Mouse (Mus musculus): ENCODE measurements at regions not wholly inside any gene's neighbourhood (a gene's known extent, or its start where the extent isn't known, plus 50 kb on each side); places are given as distances from the start of the nearest gene placed in this dataset.
A peak's percentile ranks its signal among the peaks of the same experiment; 100 is the strongest.

DNA sequence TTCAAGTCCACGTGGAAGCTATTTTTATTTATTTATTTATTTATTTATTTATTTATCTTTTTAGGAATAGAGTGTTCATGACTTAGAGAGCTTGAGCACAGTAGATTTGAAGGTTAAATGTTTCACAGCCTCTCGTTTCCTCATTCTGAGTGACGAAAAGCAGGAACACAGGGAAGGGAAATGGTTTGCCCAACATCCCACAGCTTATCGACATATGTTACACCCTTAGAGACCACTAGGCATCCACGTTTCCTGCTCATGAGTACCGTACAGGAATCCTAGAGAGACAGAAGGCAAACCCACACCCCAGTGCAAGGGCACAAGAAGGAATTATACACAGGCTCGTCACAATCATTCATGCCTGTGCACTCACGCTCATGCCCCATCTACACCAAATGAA is 122.5 kb upstream of the Thbs1 start:
- no peak for DNase-seq (ENCODE audit: low spot score in 2 of 2)
- intact Hi-C loops (cut with DNase I): no loop called here

DNA sequence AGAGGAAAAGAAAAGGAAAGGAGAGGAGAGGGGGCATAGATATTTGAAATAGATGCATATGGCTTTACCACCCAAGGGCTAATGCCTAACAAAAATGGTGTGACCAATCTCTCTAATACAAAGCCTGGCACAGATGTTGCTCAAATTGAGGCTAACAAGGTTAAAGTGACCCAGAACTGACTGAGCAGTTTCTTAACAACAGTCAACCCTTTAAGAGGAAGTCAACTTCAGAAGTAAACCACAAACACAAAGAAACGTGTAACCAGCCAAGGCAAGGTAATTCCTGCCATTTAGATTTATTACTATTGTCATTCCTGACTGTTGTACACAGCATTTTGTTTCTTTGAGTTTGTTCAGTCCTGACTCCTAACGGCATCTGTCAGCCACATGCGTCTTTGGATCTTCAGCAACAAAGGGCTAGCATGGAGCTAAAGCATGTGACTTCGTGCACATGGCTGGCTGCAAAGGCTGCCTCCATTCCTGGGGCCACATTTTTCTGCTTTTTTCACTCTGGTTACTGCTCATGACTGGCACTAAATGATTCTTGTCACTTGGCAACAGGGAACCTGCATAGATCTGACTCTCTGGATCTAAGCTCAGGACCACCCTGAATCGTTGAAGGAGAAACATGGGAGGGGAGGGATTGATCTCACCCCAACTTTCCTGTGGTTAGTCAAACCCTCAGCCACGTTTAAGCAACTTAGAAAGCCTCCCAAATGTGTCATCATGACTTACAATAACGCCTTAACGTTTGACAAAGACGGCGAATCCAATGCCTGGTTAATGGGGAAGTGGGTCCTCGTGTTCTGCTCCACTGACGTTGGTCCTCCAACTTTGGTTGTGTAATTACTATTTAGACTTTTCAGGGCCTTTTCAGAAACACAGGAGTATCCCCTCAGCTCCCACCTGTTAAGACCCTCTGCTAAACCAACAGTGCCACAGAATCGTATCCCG is 115.3 kb upstream of the Thbs1 start:
- intact Hi-C loops (cut with DNase I): no loop called here
- DNase-seq (ENCODE audit: low spot score in 2 of 2): no peak

DNA sequence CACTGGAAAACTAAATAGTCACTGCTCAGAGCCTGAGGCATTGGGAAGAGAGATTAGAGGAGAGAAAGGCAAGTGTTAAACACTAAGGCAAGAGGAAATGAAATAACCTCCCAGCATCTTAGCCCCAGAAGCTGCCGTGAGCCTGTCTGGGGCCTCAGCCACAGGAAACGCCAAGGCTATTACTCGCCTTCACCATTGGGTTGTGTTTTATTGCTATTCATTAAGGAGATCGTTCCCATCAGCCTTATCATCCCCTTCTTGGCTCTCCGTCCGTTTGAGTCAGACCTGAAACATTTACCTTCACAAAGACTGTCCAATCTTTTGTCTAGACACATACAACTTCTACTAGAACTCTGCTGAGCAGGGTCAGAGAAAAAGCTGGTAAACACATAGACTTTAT is 112.0 kb upstream of the Thbs1 start:
- intact Hi-C loops (cut with DNase I): no loop called here
- DNase-seq (ENCODE audit: low spot score in 2 of 2): no peak

DNA sequence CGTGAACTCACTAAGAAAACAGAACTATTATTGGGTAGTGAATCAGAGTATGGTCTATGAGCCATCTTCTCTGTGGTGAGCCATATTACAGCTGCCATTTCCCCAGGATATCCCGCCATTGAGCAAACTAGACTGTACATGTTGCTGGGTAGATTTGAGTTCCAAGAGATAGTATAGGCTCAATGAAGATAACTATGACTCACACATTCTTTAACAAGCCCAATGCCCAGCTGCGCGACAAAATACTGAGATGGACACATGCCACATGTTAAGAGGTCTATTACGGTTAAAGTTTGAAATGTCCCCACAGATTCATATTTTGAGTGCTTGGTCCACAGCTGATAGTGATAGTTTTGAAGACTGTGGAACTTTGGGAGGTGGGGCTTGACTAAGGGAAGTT is 107.5 kb upstream of the Thbs1 start:
- no peak for DNase-seq (ENCODE audit: low spot score in 2 of 2)
- intact Hi-C loops (cut with DNase I): no loop called here

DNA sequence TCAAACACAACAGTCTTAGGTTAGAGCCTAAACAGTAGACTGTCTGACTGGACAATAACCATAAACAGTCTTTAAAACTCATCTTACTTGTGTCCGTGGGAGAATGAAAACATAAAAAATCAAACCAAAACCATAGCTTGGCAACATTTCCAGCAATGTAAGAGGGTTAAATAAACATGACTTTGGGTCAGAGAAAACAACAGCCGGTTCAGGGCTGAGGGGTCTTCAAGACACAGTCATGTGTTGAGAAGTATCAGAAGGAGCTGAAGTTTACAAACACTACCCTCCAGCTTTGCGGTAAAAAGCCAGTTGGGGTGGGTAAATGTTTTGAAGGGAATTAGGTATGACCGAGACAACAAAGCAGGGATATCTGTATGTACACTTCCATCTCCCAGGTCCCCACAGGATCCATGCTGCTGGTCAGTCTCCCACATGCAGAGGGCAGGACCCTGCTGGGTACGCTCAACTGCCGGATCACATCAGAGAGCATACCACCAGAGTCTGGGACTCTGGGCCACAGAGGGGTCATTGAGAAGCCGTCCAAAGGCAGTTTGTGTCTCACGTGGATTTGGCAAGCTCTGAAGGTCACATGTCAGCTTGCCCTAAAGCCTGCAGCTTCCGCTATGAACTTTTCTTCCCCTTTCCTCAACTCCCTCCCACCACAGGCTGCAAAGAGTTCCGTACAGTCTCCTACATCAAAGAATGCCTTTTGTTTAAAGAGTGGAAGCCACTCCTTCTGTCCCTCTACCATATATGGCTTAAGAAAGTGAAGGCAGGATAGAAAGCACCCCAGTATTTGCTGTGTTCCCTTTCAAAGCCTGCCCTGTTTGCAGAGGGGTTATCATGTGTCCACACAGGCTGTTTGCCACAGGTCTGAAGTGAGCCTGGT is 103.9 kb upstream of the Thbs1 start:
- DNase-seq (ENCODE audit: low spot score in 2 of 2): no peak

DNA sequence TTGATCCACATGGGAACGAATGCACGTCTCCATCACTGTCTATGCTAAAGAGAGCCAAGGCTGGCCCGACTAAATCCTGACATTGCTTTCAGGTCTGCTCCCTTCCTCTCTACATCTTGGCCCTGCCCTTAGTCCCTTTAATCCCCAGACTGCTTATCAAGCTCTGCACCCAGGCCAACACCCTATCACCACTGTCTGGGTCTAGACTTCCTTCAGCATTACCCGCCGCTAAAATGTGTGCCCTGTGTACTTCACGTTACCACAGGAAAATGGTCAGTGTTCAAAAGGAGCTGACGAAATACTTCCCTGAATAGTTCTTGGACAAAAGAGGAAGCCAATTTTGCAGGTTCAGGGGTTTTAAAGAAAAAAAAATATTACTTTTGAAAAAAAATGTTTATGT is 100.0 kb upstream of the Thbs1 start:
- no peak for DNase-seq (ENCODE audit: low spot score in 2 of 2)
- intact Hi-C loops (cut with DNase I): no loop called here

More for the DNA sequence above, 103.9 kb upstream of the Thbs1 start:
- intact Hi-C loops (cut with DNase I): no loop called here

DNA sequence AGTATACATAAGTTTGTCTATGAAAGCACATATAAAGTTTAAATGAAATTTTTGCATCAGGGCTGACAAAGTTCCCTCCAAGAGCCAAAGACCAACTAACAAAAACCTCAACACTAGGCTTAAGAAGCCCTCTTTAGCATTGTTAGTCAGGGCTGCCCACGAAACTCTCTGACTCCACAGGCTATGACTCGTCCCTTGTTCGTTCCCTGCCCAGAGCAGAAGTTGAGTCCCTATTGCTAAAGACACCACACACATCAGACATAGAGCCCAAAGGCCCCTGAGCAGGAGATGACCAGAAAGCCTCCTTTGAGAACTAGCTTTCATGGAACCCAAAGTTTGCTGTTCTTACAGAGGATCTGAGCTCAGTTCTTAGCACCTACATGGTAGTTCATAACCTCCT is 99.5 kb upstream of the Thbs1 start:
- intact Hi-C loops (cut with DNase I): no loop called here
- DNase-seq (ENCODE audit: low spot score in 2 of 2): no peak

DNA sequence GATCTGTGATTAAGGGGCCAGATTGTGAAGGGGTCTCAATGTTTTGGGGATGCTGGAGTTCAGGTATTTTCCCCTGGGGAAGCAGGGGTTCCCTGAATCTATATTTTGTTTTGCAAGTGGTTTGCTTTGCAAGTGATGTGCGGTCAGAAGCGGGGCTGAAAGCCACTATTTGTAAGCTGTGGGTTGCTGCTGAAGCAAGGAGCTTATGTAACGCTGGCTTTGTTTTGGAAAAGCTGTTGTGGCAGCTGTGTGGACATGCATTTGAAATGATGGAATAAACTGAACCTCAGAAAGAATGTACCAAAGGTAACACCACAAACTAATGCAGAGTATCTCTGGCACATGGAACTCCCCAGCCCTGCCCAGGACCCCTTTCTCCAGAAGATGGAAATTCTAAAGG is 98.5 kb upstream of the Thbs1 start:
- no peak for DNase-seq (ENCODE audit: low spot score in 2 of 2)
- intact Hi-C loops (cut with DNase I): no loop called here

DNA sequence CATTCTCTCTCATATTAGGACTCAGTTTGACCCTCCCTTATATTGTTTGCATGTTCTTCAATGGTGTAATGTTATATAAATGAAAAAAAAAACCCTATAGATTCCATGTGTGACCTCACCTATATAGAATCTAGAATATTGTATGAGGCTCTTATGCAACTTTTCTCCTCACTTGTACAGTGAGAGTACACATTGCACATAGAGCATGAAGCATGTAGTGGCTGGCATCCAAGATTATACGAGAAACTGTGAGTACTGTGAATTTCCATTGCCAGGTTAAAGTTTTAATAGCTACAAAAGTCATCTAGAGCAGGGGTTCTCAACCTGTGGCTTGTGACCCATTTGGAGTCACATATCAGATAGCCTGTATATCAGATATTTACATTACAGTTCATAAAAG is 96.5 kb upstream of the Thbs1 start:
- DNase-seq (ENCODE audit: low spot score in 2 of 2): no peak
- intact Hi-C loops (cut with DNase I): no loop called here

DNA sequence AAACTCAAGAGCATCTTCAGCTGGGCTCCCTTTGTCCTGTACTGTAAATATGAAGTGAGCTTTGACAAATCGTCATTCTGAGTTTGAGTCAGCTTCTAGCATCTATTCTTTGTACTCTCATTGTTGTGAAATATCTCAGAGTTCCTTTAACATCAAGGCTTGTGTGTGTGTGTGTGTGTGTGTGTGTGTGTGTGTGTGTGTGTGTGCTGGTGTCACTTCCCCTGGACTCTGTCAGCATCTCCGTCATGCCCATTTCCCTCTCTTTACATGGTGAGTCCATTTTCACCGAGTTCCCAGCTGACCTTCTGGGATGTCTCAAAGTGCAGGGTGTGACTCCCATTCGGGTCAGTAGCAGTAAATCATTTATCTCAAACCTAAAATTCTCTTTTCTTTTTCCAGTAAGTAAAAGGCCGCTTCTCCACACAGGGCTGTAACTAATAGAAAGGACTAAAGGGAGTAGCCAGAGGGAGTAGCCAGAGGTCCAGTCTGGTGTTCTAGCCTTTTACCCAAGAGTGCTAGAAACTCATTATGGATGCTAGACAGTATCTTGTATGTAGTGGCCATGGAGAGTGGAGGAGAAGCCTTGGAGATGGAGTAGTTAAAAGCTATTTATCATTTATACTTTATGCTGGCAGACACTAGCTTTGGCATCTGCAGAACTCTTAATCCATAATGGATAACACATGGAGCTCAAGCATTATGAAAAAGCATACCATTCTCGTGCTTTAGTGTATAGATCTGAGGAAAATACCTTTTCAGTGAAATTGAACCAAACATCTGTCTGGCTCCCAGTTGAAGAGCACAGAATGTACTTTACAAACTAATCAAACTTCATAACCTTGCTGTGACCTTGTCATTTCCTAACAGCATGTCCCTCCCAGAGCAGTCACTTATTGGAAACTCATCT is 85.6 kb upstream of the Thbs1 start:
- intact Hi-C loops (cut with DNase I): no loop called here
- DNase-seq (ENCODE audit: low spot score in 2 of 2): no peak

DNA sequence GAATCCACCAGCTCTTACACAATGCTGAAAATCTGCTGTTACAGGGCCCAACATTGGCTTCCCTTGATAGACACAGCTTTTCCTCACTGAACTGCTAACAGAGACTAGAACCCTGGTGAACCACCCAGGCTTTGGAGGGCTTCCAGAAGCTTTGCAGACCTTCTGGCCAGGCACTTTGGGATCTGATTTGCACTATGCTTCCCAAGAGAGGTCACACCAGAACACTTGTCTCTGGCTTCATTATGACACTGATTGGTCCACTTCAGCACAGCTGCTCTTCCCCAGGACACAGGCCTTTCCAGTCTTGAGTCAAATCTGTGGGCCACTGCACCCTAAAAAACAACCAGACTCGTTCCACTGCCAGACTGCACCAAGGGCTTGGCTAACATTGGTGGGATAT is 82.8 kb upstream of the Thbs1 start:
- DNase-seq (ENCODE audit: low spot score in 2 of 2): no peak
- intact Hi-C loops (cut with DNase I): no loop called here

DNA sequence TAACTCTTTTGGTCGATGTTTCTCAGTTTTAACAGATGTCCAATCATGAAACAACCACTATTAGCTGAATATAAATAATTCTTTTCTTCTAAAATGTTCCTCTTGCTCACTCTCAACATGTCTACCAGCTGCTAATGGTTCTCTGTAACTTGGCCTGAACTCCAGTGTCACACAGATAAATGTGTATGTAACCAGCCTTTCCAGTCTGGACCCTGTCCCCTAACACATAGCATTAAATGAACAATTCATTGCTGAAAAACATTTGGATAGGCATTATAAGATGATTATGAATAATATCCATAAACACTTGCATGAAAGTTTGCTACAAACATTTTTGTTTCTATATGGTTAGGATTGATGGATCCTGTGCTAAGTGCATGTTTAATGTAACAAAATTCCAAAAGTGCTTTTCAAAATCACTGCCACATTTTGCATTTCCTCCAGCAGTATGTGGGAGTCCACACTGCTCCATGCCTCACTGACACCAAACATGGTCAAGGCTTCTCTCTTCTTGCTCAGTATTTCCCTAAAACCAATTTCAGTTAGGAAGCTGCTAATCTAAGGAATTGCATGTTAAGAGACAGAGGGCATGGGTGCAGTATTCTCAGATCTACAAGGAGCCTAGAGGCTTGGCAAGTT is 82.1 kb upstream of the Thbs1 start:
- no peak for DNase-seq (ENCODE audit: low spot score in 2 of 2)
- intact Hi-C loops (cut with DNase I): no loop called here

DNA sequence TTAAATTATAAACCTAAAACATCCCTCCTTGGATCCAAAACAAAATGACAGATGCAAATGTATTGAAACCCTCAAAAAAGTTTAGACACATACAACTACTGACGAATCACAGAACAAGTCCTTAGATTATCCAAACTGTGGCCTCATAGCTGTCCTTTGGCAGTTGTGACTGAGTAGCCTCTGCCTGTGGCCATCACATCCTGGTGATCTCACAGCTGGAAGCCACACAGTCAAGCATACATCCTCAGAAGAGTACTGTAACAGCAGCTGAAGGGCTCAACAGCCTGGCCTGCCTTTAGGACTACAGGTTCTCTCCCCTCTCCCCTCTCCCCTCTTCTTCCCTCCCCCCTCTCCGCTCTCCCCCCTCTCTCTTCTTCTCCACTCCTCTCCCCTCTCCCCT is 80.0 kb upstream of the Thbs1 start:
- intact Hi-C loops (cut with DNase I): no loop called here
- no peak for DNase-seq (ENCODE audit: low spot score in 2 of 2)

DNA sequence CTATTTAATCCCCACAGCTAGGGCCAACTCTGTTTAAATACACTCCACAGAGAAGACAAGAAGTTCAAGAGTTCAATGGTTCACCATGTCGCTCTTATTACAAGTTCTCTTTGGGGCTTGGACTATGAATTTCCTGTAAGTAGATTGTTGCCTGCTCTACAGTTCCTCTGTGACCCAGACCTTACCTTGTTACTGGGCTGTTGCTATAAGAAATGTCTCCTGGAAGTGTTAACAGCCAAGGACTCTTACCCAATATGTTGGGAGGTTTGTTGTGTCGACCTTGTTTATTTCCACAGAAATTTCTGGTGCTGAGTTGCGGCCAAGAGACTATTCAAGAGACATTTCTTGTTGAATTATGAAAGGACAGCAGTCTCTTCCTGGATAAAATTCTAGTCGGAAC is 78.3 kb upstream of the Thbs1 start:
- no peak for DNase-seq (ENCODE audit: low spot score in 2 of 2)
- intact Hi-C loops (cut with DNase I): no loop called here

DNA sequence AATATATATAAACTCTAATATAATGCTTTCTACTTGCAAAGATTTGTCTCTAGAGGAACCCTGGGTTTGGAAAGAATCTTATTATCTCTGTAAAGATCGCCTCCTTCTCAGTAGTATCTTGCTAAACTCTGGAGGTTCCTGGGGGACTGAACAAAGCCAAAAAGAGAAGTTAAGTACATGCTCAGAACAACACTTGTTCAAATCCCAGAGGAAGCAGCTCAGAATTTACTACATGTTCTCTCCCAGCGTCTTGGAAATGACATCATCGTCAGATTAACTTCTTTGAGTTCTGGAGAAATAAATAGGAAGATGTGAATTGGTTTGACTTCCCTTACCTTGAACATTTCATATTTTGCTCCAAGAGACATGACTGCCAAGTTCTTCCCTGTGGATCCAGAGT is 77.7 kb upstream of the Thbs1 start:
- no peak for DNase-seq (ENCODE audit: low spot score in 2 of 2)
- intact Hi-C loops (cut with DNase I): no loop called here

DNA sequence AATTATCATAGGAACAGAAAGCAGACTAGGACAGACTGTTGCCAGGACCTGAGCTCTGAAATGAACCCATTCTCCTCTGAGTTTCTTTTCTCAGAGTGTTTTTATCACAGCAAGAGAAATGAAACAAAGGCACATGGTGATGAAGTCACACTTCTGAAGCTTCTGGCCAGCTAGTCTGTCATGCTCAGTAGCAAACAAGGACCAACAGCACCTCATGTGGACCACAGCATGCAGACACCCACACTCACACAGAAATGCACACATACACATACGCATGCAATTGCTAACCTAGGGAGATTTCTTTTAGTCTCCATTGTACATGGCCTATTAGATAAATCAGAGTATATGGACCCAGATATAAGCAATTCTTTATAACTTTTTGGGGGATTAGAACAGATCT is 76.3 kb upstream of the Thbs1 start:
- intact Hi-C loops (cut with DNase I): no loop called here
- no peak for DNase-seq (ENCODE audit: low spot score in 2 of 2)

DNA sequence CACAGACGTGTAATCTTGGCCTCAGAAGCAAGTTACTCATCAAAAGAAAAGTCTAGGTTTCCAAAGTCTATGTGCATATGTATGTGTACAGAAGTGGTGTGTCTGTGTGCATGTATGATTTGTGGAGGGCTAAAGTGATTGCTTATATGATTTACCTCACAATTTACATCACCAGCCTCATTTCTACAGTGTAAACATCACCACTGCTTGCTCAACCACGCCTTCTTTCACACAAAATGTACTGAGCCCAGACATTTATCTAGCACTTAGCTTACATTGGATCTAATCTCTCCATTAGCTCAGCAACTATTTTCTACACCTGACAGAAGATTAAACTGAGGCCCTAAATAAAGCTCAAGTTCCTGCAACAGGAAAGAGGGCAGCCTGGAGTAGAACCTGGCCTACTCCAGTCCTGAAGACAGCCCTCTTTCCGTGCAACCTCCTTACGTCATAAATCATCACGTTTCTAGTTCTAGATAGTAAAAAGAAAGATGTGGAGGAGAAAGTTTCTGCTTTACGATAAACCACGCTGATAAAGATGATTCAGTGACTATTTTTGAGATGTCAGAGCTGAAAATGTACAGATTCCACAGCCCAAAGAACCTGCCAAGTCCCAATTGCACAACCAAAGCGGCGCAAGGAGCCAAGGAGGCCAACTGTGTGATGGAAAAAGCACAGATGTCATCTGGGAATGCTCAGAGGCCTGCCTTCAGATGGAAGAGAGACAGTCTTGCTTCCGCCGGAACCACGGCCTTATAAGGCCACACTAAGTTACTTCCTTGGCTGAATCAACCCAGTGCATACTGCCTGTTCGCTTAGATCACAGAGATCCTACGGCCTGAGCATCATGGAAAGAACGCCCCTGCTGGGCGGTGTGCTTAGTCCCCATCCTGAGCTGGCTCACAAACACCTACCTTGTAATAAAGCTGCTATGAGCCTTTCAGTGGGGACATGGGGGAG is 72.5 kb upstream of the Thbs1 start:
- DNase-seq (ENCODE audit: low spot score in 2 of 2): peak; percentile 17 to 19
- intact Hi-C loops (cut with DNase I): no loop called here

DNA sequence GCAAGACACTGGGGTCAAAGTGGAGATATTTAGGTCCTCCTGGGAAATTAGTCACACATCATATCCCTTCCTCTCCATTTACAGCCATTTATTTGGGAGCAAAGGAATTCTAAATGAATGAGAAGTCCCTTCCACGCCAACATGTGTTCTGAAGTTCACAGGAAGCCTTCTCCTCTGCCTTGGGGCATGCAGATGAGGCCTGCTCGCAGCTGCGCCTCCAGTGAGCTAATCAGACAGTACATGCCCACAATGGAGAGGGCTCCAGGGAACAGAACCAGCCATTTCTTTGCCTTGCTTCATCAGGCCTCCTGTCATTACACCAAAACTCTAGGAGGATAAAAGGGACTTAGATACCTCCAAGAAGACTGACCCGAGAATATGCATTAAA is 71.9 kb upstream of the Thbs1 start:
- intact Hi-C loops (cut with DNase I): no loop called here
- no peak for DNase-seq (ENCODE audit: low spot score in 2 of 2)

Measured in left cerebral cortex, postnatal 36 days (tissue).